Comparison of ENCODE assay signal across 11 mouse cellular contexts in genomic region chr13:119603890-119604289, GRCm38 (mm10). TPM values are rescaled to one million over a fixed set of nuclear protein-coding genes. Genes with fewer than 3 reads are reported as not detected.
DNase-seq lines count a peak whose midpoint lies in the region; ATAC-seq lines count a peak whose summit lies in the region.
"Not testable (repeated sequence)": the region's sequence is repeated elsewhere in the genome, so short reads cannot be mapped to it uniquely, and the experiment has no call there.
"Had no signal": no experiment of that assay in that cellular context is flagged by ENCODE, and none has a peak within 500 bp of the region (broad histone marks: within the 10 kb centered on the region; RNA-seq: fewer than 3 reads in every experiment).

No protein-coding gene starts in this region.

- H3K27ac ChIP-seq in forebrain, embryonic 14.5 days (ENCODE audit: low read depth, low read length); hindbrain, embryonic 13.5 days; kidney, embryonic 15.5 days; liver, embryonic 13.5 days; midbrain, embryonic 15.5 days; stomach, embryonic 15.5 days: not testable (repeated sequence)

- H3K4me2 ChIP-seq in forebrain, embryonic 14.5 days (ENCODE audit: low read length); hindbrain, embryonic 13.5 days; kidney, embryonic 15.5 days; liver, embryonic 13.5 days; midbrain, embryonic 15.5 days; stomach, embryonic 15.5 days: not testable (repeated sequence)

- DNase-seq in 416B (ENCODE audit: low read depth), result peak; percentile 15
- DNase-seq in forebrain, embryonic 14.5 days (ENCODE audit: low spot score), result peak; percentile 5
- DNase-seq in liver, embryonic 13.5 days, result not testable (repeated sequence)

- not testable (repeated sequence) for H3K36me3 ChIP-seq in forebrain, embryonic 14.5 days (ENCODE audit: control insufficient read depth, insufficient read depth, low read length); hindbrain, embryonic 13.5 days; kidney, embryonic 15.5 days; liver, embryonic 13.5 days; midbrain, embryonic 15.5 days (replicated peaks); stomach, embryonic 15.5 days

- WGBS in forebrain, embryonic 14.5 days, result 94% methylated on average over 6 of the region's 8 CpGs
- WGBS in hindbrain, embryonic 13.5 days, result 95% methylated on average over 8 of the region's 8 CpGs
- 95% methylated on average over 8 of the region's 8 CpGs for WGBS in kidney, embryonic 15.5 days
- WGBS in liver, embryonic 13.5 days (ENCODE audit: insufficient replicate concordance), result 80% methylated on average over 8 of the region's 8 CpGs
- WGBS in midbrain, embryonic 15.5 days, result 94% methylated on average over 8 of the region's 8 CpGs
- WGBS in stomach, embryonic 15.5 days, result 93% methylated on average over 8 of the region's 8 CpGs

- H3K9ac ChIP-seq in forebrain, embryonic 14.5 days (ENCODE audit: low read length); hindbrain, embryonic 13.5 days; kidney, embryonic 15.5 days; liver, embryonic 13.5 days; midbrain, embryonic 15.5 days; stomach, embryonic 15.5 days: not testable (repeated sequence)

- 0 out of 2 replicates have a peak, but pooled peaks have one; percentile 7 for ATAC-seq in common myeloid progenitor, adult 5-6 weeks (replicated peaks; ENCODE audit: low read depth, poor library complexity, severe bottlenecking)
- not testable (repeated sequence) for ATAC-seq in forebrain, embryonic 14.5 days
- 0 out of 2 replicates have a peak, but pooled peaks have one; percentile 18 for ATAC-seq in hindbrain, embryonic 13.5 days (ENCODE audit: low FRiP score)
- ATAC-seq in kidney, embryonic 15.5 days (replicated peaks; ENCODE audit: low FRiP score), result 0 out of 2 replicates have a peak, but pooled peaks have one; percentile 9
- ATAC-seq in liver, embryonic 13.5 days (ENCODE audit: low read depth), result peak; percentile 18; the same call in 1 of the 2 replicates
- 0 out of 2 replicates have a peak, but pooled peaks have one; percentile 34 for ATAC-seq in midbrain, embryonic 15.5 days (replicated peaks)
- peak; percentile 3; the same call in 1 of the 2 replicates for ATAC-seq in stomach, embryonic 15.5 days (ENCODE audit: insufficient read depth, low FRiP score, low read depth)

- H3K4me1 ChIP-seq in forebrain, embryonic 14.5 days (ENCODE audit: control insufficient read depth, insufficient read depth, low read length); hindbrain, embryonic 13.5 days (replicated peaks); kidney, embryonic 15.5 days; liver, embryonic 13.5 days (replicated peaks); midbrain, embryonic 15.5 days; stomach, embryonic 15.5 days: not testable (repeated sequence)

- H3K4me3 ChIP-seq in forebrain, embryonic 14.5 days (ENCODE audit: low read depth, low read length); hindbrain, embryonic 13.5 days; kidney, embryonic 15.5 days (replicated peaks); liver, embryonic 13.5 days (replicated peaks); midbrain, embryonic 15.5 days; stomach, embryonic 15.5 days (replicated peaks): not testable (repeated sequence)

- H3K9me3 ChIP-seq in forebrain, embryonic 14.5 days (replicated peaks; ENCODE audit: control insufficient read depth, low read length); stomach, embryonic 15.5 days: not testable (repeated sequence)
- H3K9me3 ChIP-seq in hindbrain, embryonic 13.5 days, result peaks cover 15% of the 10 kb centered on the region
- peaks cover 14% of the 10 kb centered on the region for H3K9me3 ChIP-seq in kidney, embryonic 15.5 days (replicated peaks)
- peaks cover 15% of the 10 kb centered on the region for H3K9me3 ChIP-seq in liver, embryonic 13.5 days (replicated peaks)
- peaks cover 11% of the 10 kb centered on the region; the same call in 1 of the 2 replicates for H3K9me3 ChIP-seq in midbrain, embryonic 15.5 days

- not testable (repeated sequence) for H3K27me3 ChIP-seq in forebrain, embryonic 14.5 days (replicated peaks; ENCODE audit: control insufficient read depth, insufficient read depth, low read length); hindbrain, embryonic 13.5 days; kidney, embryonic 15.5 days; liver, embryonic 13.5 days; midbrain, embryonic 15.5 days (replicated peaks); stomach, embryonic 15.5 days (replicated peaks)

RNA-seq across cellular contexts. Expression of gene Ccl28, which starts 19.7 kb away (rescaled TPM):
- total RNA-seq in common myeloid progenitor, adult 5-6 weeks (2017), result 0.46 TPM in 1 of 2 replicates, not detected in the other
- polyA plus RNA-seq in forebrain, embryonic 14.5 days (2014; fragmentation: Nextera tagmentation; extraction: Ambion mirVana), result 0.14 and 0.31 TPM in 2 replicates
- polyA plus RNA-seq in hindbrain, embryonic 13.5 days (2015; fragmentation: Nextera tagmentation; extraction: Ambion mirVana), result 0.30 and 0.49 TPM in 2 replicates
- 0.05 and 0.13 TPM in 2 replicates for polyA plus RNA-seq in kidney, embryonic 15.5 days (2015; fragmentation: Nextera tagmentation; extraction: Ambion mirVana)
- not detected in 2 replicates for polyA plus RNA-seq in liver, embryonic 13.5 days (2015; fragmentation: Nextera tagmentation; extraction: Ambion mirVana)
- 0.23 and 0.37 TPM in 2 replicates for polyA plus RNA-seq in midbrain, embryonic 15.5 days (2015; fragmentation: Nextera tagmentation; extraction: Ambion mirVana)
- polyA plus RNA-seq in stomach, embryonic 15.5 days (2015; fragmentation: Nextera tagmentation; extraction: Ambion mirVana), result 0.10 and 0.13 TPM in 2 replicates
- total RNA-seq: ES-E14; heart, postnatal 14 days had no signal
- polyA plus RNA-seq: intestine, embryonic 14.5 days had no signal
